Mouse (Mus musculus): Measurements from ENCODE around the gene Wnt1. TPM values are rescaled to one million over a fixed set of nuclear protein-coding genes. Genes with fewer than 3 reads are reported as not detected.

Gene Wnt1
- total RNA-seq, 1 experiment from 2014 or later, result not detected

- no peak for ATAC-seq (ENCODE audit: extremely low read depth, insufficient number of reproducible peaks, low FRiP score, poor library complexity, severe bottlenecking)
Measured at GRCm38 (mm10) chr15:98776280-98777004, 13.2 kb upstream of the Wnt1 start.

GRCm38 (mm10) chr15:98777005-98777616 lies 12.5 kb upstream of the Wnt1 start:
- ATAC-seq (ENCODE audit: extremely low read depth, insufficient number of reproducible peaks, low FRiP score, poor library complexity, severe bottlenecking), result no peak

GRCm38 (mm10) chr15:98777762-98778161 lies 11.9 kb upstream of the Wnt1 start, which contains the start of gene Wnt10b:
TSS of gene Wnt10b (minus strand) at chr15:98778150.
- no peak for ATAC-seq (ENCODE audit: extremely low read depth, insufficient number of reproducible peaks, low FRiP score, poor library complexity, severe bottlenecking)

GRCm38 (mm10) chr15:98778191-98778770 lies 11.4 kb upstream of the Wnt1 start:
- no peak for ATAC-seq (ENCODE audit: extremely low read depth, insufficient number of reproducible peaks, low FRiP score, poor library complexity, severe bottlenecking)

- ATAC-seq (ENCODE audit: extremely low read depth, insufficient number of reproducible peaks, low FRiP score, poor library complexity, severe bottlenecking), result no peak
Measured at GRCm38 (mm10) chr15:98778806-98779205, 10.9 kb upstream of the Wnt1 start.

GRCm38 (mm10) chr15:98780075-98780474 lies 9.6 kb upstream of the Wnt1 start:
- ATAC-seq (ENCODE audit: extremely low read depth, insufficient number of reproducible peaks, low FRiP score, poor library complexity, severe bottlenecking), result no peak

- no peak for ATAC-seq (ENCODE audit: extremely low read depth, insufficient number of reproducible peaks, low FRiP score, poor library complexity, severe bottlenecking)
Measured at GRCm38 (mm10) chr15:98780573-98780972, 9.1 kb upstream of the Wnt1 start.

GRCm38 (mm10) chr15:98781166-98781565 lies 8.5 kb upstream of the Wnt1 start:
- ATAC-seq (ENCODE audit: extremely low read depth, insufficient number of reproducible peaks, low FRiP score, poor library complexity, severe bottlenecking), result no peak

GRCm38 (mm10) chr15:98785744-98786143 lies 3.9 kb upstream of the Wnt1 start:
- ATAC-seq (ENCODE audit: extremely low read depth, insufficient number of reproducible peaks, low FRiP score, poor library complexity, severe bottlenecking), result 0 out of 2 replicates have a peak, but pooled peaks have one; percentile 26

GRCm38 (mm10) chr15:98787930-98788329 lies 1.7 kb upstream of the Wnt1 start:
- no peak for ATAC-seq (ENCODE audit: extremely low read depth, insufficient number of reproducible peaks, low FRiP score, poor library complexity, severe bottlenecking)

- ATAC-seq (ENCODE audit: extremely low read depth, insufficient number of reproducible peaks, low FRiP score, poor library complexity, severe bottlenecking), result no peak
Measured at GRCm38 (mm10) chr15:98788972-98789660, 541 bp upstream of the Wnt1 start.

- ATAC-seq (ENCODE audit: extremely low read depth, insufficient number of reproducible peaks, low FRiP score, poor library complexity, severe bottlenecking), result no peak
Measured at GRCm38 (mm10) chr15:98790761-98791160, 1.1 kb downstream of the Wnt1 start.

- ATAC-seq (ENCODE audit: extremely low read depth, insufficient number of reproducible peaks, low FRiP score, poor library complexity, severe bottlenecking), result no peak
Measured at GRCm38 (mm10) chr15:98791221-98791620, 1.6 kb downstream of the Wnt1 start.

- ATAC-seq (ENCODE audit: extremely low read depth, insufficient number of reproducible peaks, low FRiP score, poor library complexity, severe bottlenecking), result no peak
Measured at GRCm38 (mm10) chr15:98791771-98792170, 2.1 kb downstream of the Wnt1 start.

- ATAC-seq (ENCODE audit: extremely low read depth, insufficient number of reproducible peaks, low FRiP score, poor library complexity, severe bottlenecking), result no peak
Measured at GRCm38 (mm10) chr15:98792233-98793020, 2.8 kb downstream of the Wnt1 start.

- no peak for ATAC-seq (ENCODE audit: extremely low read depth, insufficient number of reproducible peaks, low FRiP score, poor library complexity, severe bottlenecking)
Measured at GRCm38 (mm10) chr15:98793141-98793698, 3.6 kb downstream of the Wnt1 start.

- ATAC-seq (ENCODE audit: extremely low read depth, insufficient number of reproducible peaks, low FRiP score, poor library complexity, severe bottlenecking), result no peak
Measured at GRCm38 (mm10) chr15:98796803-98797595, 7.3 kb downstream of the Wnt1 start.

All from neutrophil, adult 5-6 weeks (primary cell).